Mouse (Mus musculus) cerebellum, postnatal 4 days (tissue): ENCODE measurements around the gene Zan.

Experiments used
- DNase-seq, 2 experiments: peaks; one replicate each; pipeline ENCODE4 v3.0.0; 2022; ENCODE audit warnings: low spot score in 2 of 2, mixed read lengths in 1 of 2

The Zan gene

DNA sequence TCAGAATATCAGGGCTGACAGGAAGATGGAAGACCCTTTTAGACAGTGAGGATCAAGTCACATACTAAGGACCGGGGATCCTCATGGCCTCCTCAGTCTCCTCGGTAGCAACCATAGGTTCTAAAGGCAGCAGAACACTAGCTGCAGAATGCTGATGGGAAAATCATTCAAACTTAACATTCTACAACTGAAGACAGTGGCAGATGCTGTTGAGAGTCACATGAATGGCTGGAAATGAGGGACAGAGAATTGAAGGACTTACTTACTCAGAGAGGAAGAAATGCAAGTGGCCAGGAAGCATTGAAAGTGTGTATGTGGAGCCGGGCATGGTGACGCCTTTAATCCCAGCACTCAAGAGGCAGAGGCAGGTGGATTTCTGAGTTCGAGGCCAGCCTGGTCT lies at the start of gene Zan:
Gene Zan (minus strand): TSS at position 101 of the 400 bp plus-strand sequence.
- no peak for DNase-seq

DNA sequence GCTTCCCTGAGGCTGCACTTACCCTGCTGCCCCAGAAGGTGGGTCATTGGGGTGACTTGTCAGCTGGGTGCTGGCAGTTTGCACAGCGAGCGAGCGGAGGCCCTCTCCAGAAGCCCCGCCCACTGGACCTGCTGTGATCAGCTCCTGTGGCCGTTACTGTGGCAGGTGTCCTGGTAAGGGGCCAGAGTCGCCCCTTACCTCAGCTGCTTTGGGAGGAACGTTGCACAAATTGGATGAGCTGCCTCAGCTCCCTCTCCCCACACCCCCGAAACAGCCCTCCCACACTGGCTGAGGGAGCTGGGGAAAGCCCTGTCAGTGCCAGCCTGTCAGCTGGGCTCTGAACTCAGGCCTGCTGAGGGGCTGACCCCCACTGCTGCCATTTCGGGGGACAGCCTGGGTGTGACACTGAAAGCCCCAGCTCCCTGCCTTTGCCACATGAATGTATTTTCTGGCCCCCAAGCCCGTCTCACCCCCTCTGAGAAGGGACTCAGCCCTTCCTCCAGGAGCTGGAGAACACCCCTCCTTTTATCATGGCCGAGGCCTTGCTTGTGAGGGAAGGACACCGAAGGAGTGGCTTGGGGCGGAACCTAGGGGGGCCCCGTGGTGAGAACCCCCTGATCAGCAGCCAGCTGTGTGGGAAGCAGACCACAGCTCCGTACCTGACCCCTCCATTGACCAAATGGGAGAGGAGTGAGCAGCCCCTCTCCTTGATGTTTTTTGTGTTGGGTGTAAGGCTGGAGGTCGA lies 49.5 kb upstream of the Zan start:
- DNase-seq: peak in 1 of 2 experiments; percentile 63

DNA sequence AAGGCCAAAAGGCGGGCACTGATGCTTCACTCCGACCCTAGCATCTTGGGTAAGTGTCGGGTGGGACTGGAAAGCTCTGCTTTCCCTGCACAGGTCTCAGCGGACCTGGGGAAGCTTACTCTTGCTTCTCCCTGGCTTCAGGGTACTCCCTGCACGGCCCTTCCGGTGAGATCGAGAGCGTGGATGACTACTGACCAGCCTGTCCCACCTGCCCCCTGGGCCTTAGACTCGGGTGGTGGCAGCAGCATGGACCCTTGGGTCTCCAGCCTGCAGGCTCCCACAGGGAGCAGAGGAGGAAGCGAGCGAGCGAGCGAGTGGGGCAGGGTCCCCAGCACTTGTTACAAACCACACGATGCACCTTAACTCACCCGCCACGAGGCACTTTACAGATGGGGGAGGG lies 48.6 kb upstream of the Zan start:
- DNase-seq: no peak

GRCm38 (mm10) chr5:137524671-137525070 lies 47.8 kb upstream of the Zan start:
- no peak for DNase-seq

GRCm38 (mm10) chr5:137524251-137524515 lies 47.3 kb upstream of the Zan start:
- DNase-seq: no peak

- DNase-seq: no peak
These were observed 46.8 kb upstream of the Zan start for GRCm38 (mm10) chr5:137523396-137524250.

DNA sequence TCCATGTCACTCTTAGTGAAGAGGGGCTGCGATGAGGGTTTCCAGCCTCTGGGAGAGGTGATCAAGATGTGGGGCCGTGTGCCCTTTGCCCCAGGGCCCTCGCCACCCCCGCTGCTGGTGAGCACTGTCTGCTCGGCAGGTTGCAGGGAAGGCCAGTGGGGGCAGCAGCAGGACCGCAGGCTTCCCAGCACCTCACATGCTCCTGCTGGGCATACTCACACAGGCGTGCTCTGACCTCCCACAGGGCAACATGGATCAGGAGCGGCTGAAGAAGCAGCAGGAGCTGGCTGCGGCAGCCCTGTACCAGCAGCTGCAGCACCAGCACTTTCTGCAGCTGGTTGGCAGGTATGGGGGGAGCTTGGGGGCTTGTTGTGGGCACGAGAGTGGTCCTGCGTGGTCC lies 45.8 kb upstream of the Zan start:
- no peak for DNase-seq

GRCm38 (mm10) chr5:137521861-137522260 lies 45.0 kb upstream of the Zan start:
- no peak for DNase-seq

GRCm38 (mm10) chr5:137519691-137520550 lies 43.1 kb upstream of the Zan start:
- DNase-seq: no peak

DNA sequence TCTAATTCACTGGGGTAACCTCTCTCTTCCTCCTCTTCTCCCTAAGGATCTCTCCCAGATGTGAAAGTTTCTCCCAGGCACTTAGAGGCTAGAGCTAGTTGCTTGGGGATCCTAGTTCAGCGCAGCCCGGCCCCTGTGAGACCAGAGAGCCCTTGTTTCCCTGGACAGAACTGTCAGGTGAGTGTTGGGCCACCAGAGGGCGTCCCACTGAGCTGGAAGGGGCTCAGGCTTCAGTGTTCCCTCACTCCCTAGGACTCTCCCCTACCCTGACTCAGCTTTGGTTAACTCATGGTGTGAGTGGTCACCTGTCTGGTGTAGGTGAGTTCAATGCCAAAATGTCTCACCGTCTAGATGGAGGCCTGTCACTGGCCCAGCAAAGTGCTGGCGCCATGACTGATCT lies 41.6 kb upstream of the Zan start, which contains the start of gene Gigyf1:
Gene Gigyf1 (plus strand): TSS at position 113 of the 400 bp plus-strand sequence.
- DNase-seq: no peak

- no peak for DNase-seq
These were observed 37.9 kb upstream of the Zan start for GRCm38 (mm10) chr5:137514811-137515210.

GRCm38 (mm10) chr5:137513951-137514721 lies 37.3 kb upstream of the Zan start:
- no peak for DNase-seq

- DNase-seq: no peak
These were observed 36.3 kb upstream of the Zan start for GRCm38 (mm10) chr5:137512847-137513794.

- no peak for DNase-seq
These were observed 34.8 kb upstream of the Zan start for GRCm38 (mm10) chr5:137511706-137512105.

- DNase-seq: no peak
These were observed 33.9 kb upstream of the Zan start for GRCm38 (mm10) chr5:137510573-137511390.

DNA sequence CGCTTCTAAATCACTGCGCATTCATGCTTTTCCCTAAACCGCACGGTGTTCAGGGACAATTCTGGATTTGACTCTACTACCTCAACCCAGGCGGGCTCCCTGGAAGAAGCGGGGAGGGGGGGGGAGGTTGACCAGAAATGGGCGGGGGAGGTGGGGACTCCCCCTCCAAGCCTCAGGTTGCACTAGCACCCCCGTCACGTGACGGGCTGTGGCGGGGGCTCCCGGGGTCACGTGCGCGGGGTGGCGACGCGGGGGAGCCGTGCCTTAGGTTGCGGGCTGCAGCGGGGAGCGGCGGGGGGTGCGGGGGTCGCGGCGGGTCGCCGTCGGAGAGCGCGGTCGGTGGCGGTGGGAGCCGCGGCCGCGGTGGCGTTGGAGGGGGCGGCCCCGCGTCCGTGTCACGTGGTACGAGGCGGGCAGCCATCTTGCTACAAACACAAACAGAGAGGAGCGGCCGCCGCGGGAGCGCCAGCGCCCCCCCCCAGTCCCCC lies 33.2 kb upstream of the Zan start:
- DNase-seq: peak; percentile 66 to 80

DNA sequence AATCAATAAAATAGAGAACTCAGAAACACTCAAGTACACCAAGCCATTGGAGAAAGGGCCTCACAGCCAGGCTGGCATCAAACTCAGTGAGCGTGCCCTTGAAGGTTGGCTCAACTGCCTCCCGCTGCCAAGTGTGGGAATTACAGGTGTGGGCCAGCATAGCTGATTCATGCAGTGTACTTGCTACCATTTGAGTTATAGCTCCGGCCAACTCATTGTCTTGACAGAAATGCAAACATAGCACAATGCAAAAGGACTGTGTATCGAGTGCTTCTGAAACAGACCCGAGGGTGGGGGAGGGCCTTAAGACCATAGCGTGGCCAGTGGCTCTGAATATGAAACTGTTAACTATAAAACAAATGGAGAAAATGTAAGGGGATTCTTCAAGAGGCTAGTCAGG lies 27.2 kb upstream of the Zan start:
- DNase-seq: no peak

DNA sequence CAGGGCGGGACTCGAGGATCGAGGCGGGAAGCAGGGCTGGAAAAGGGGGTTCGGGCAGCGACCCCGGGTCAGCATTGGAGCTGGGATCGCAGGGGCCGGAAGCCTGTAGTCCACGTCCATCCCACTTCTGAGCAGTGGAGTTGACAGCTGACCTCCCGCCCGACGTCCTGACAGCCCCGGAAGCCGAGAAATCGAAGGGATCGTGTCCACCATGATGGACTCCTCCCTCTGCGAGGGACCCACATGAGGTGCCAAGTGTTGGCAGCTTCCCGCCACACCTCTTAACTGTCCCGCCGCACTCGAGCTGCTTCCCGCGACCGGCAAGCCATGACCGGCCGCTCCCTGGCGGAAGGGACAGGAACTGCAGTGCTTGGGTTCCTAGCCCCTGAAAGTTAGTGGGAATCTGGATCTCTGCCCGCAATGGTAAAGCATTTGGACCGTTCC lies 25.8 kb upstream of the Zan start:
- peak; percentile 76 to 89 for DNase-seq
